Mouse (Mus musculus) neural tube, embryonic 15.5 days (tissue): ENCODE measurements at regions not wholly inside any gene's neighbourhood (a gene's known extent, or its start where the extent isn't known, plus 50 kb on each side); places are given as distances from the start of the nearest gene placed in this dataset.
A peak's percentile ranks its signal among the peaks of the same experiment; 100 is the strongest.

Experiments used
- ATAC-seq: fragments of 200-750 bp; cut with Nextera tagmentation; 2 replicates; pipeline ENCODE4 v1.8.0; 2017; ENCODE audit warnings: mild to moderate bottlenecking, moderate TSS enrichment, moderate library complexity; ENCODE audit not compliant: low FRiP score
- H3K27ac ChIP-seq: fragments of 300-500 bp; sonication (generic); replicated peaks from 2 replicates; pipeline ENCODE4 v1.5.1; 2015; ENCODE audit warnings: mild to moderate bottlenecking, inconsistent platforms
- H3K27me3 ChIP-seq: fragments of 300-500 bp; sonication (generic); replicated peaks from 2 replicates; pipeline ENCODE4 v1.6.1; 2015; ENCODE audit warnings: inconsistent platforms
- H3K36me3 ChIP-seq: fragments of 300-500 bp; sonication (generic); 2 replicates; pipeline ENCODE4 v1.6.1; 2015; ENCODE audit warnings: inconsistent platforms
- H3K4me1 ChIP-seq: fragments of 300-500 bp; sonication (generic); 2 replicates; pipeline ENCODE4 v1.6.1; 2015; ENCODE audit warnings: inconsistent platforms
- H3K4me2 ChIP-seq: fragments of 300-500 bp; sonication (generic); 2 replicates; pipeline ENCODE4 v1.6.1; 2015; ENCODE audit warnings: inconsistent platforms, mild to moderate bottlenecking, moderate library complexity
- H3K4me3 ChIP-seq: fragments of 300-500 bp; sonication (generic); replicated peaks from 2 replicates; pipeline ENCODE4 v1.5.1; 2015; ENCODE audit warnings: mild to moderate bottlenecking, inconsistent platforms
- H3K9ac ChIP-seq: fragments of 300-500 bp; sonication (generic); replicated peaks from 2 replicates; pipeline ENCODE4 v1.6.1; 2015; ENCODE audit warnings: mild to moderate bottlenecking, inconsistent platforms
- H3K9me3 ChIP-seq: fragments of 300-500 bp; sonication (generic); replicated peaks from 2 replicates; pipeline ENCODE4 v1.6.1; 2016; ENCODE audit warnings: inconsistent platforms
- WGBS: fragments of 180-500 bp; shearing (Covaris S2); methylation state at CpG from one replicate; pipeline ENCODE4 v1.1.7; 2015; ENCODE audit warnings: mixed read lengths; 5-methylcytosine and 5-hydroxymethylcytosine counted together

- Histone ChIP-seq H3K9me3 (no peaks in the 10 kb centered on the region), H3K4me2 (no peak overlapping the region), H3K4me1 (no peaks in the 10 kb centered on the region), H3K9ac (no peak overlapping the region), H3K4me3 (no peak overlapping the region), H3K27ac (no peak overlapping the region), H3K36me3 (no peaks in the 10 kb centered on the region), H3K27me3 (no peaks in the 10 kb centered on the region)
- WGBS = 38% methylated on average over 5 of the region's 5 CpGs
- ATAC-seq = no peak
These were observed 243.0 kb downstream of the Dcdc2c start for GRCm38 (mm10) chr12:28309226-28309625.

GRCm38 (mm10) chr12:28302038-28302581 lies 250.1 kb downstream of the Dcdc2c start:
- Histone ChIP-seq H3K4me2 (no peak overlapping the region), H3K4me3 (no peak overlapping the region), H3K4me1 (peaks cover 7% of the 10 kb centered on the region; the same call in 1 of the 2 replicates), H3K9ac (no peak overlapping the region), H3K27me3 (no peaks in the 10 kb centered on the region), H3K27ac (no peak overlapping the region), H3K9me3 (no peaks in the 10 kb centered on the region), H3K36me3 (no peaks in the 10 kb centered on the region)
- 24% methylated on average over 2 of the region's 2 CpGs for WGBS
- peak; percentile 59; the same call in 1 of the 2 replicates for ATAC-seq

- H3K27ac ChIP-seq = no peak overlapping the region
- ATAC-seq = no peak
- no peaks in the 10 kb centered on the region for H3K36me3 ChIP-seq
- no peak overlapping the region for H3K4me2 ChIP-seq
- no peak overlapping the region for H3K9ac ChIP-seq
- H3K9me3 ChIP-seq = no peaks in the 10 kb centered on the region
- no peaks in the 10 kb centered on the region for H3K27me3 ChIP-seq
- H3K4me1 ChIP-seq = no peaks in the 10 kb centered on the region
- no peak overlapping the region for H3K4me3 ChIP-seq
- WGBS = 85% methylated on average over 5 of the region's 5 CpGs
These were observed 263.8 kb downstream of the Dcdc2c start for GRCm38 (mm10) chr12:28288376-28288896.

GRCm38 (mm10) chr12:28255524-28255923 lies 296.7 kb downstream of the Dcdc2c start:
- H3K9ac ChIP-seq = no peak overlapping the region
- no peak for ATAC-seq
- WGBS = 65% methylated on average over 3 of the region's 3 CpGs
- no peaks in the 10 kb centered on the region for H3K4me1 ChIP-seq
- H3K27me3 ChIP-seq = no peaks in the 10 kb centered on the region
- H3K4me3 ChIP-seq = no peak overlapping the region
- H3K36me3 ChIP-seq = no peaks in the 10 kb centered on the region
- H3K9me3 ChIP-seq = no peaks in the 10 kb centered on the region; the same call in 1 of the 2 replicates
- no peak overlapping the region for H3K4me2 ChIP-seq
- no peak overlapping the region for H3K27ac ChIP-seq

GRCm38 (mm10) chr12:28250526-28250925 lies 301.7 kb downstream of the Dcdc2c start:
- Histone ChIP-seq H3K36me3 (no peaks in the 10 kb centered on the region), H3K4me2 (no peak overlapping the region), H3K27ac (no peak overlapping the region), H3K27me3 (no peaks in the 10 kb centered on the region), H3K9ac (no peak overlapping the region), H3K4me1 (no peaks in the 10 kb centered on the region), H3K4me3 (no peak overlapping the region), H3K9me3 (no peaks in the 10 kb centered on the region)
- no peak for ATAC-seq
- 63% methylated on average over 1 of the region's 1 CpGs for WGBS

GRCm38 (mm10) chr12:28248749-28249148 lies 303.4 kb downstream of the Dcdc2c start:
- Histone ChIP-seq H3K4me2 (no peak overlapping the region), H3K4me1 (no peaks in the 10 kb centered on the region), H3K27ac (no peak overlapping the region), H3K27me3 (no peaks in the 10 kb centered on the region), H3K9ac (no peak overlapping the region), H3K4me3 (no peak overlapping the region), H3K36me3 (no peaks in the 10 kb centered on the region), H3K9me3 (no peaks in the 10 kb centered on the region)
- no peak for ATAC-seq
- 56% methylated on average over 3 of the region's 3 CpGs for WGBS

- no peak for ATAC-seq
- 96% methylated on average over 3 of the region's 3 CpGs for WGBS
- no peak overlapping the region for H3K4me3 ChIP-seq
- no peak overlapping the region for H3K9ac ChIP-seq
- H3K27me3 ChIP-seq = no peaks in the 10 kb centered on the region
- no peaks in the 10 kb centered on the region for H3K9me3 ChIP-seq
- H3K4me1 ChIP-seq = no peaks in the 10 kb centered on the region
- H3K4me2 ChIP-seq = no peak overlapping the region
- H3K36me3 ChIP-seq = no peaks in the 10 kb centered on the region
- no peak overlapping the region for H3K27ac ChIP-seq
These were observed 303.9 kb downstream of the Dcdc2c start for GRCm38 (mm10) chr12:28248287-28248686.

GRCm38 (mm10) chr12:28238016-28238415 lies 314.2 kb downstream of the Dcdc2c start:
- Histone ChIP-seq H3K27ac (no peak overlapping the region), H3K4me1 (no peaks in the 10 kb centered on the region), H3K9ac (no peak overlapping the region), H3K9me3 (no peaks in the 10 kb centered on the region), H3K4me2 (no peak overlapping the region), H3K27me3 (no peaks in the 10 kb centered on the region), H3K36me3 (no peaks in the 10 kb centered on the region), H3K4me3 (no peak overlapping the region)
- WGBS = 90% methylated on average over 5 of the region's 5 CpGs
- ATAC-seq = no peak

- Histone ChIP-seq H3K4me3 (no peak overlapping the region), H3K27me3 (no peaks in the 10 kb centered on the region), H3K36me3 (no peaks in the 10 kb centered on the region), H3K4me1 (no peaks in the 10 kb centered on the region), H3K27ac (no peak overlapping the region), H3K9me3 (no peaks in the 10 kb centered on the region), H3K9ac (no peak overlapping the region), H3K4me2 (no peak overlapping the region)
- 69% methylated on average over 4 of the region's 4 CpGs for WGBS
- no peak for ATAC-seq
These were observed 315.2 kb downstream of the Dcdc2c start for GRCm38 (mm10) chr12:28237041-28237440.

- ATAC-seq = no peak
- H3K27me3 ChIP-seq = no peaks in the 10 kb centered on the region
- H3K9ac ChIP-seq = no peak overlapping the region
- 83% methylated on average over 1 of the region's 1 CpGs for WGBS
- H3K4me1 ChIP-seq = no peaks in the 10 kb centered on the region
- H3K36me3 ChIP-seq = no peaks in the 10 kb centered on the region
- H3K9me3 ChIP-seq = no peaks in the 10 kb centered on the region
- H3K4me3 ChIP-seq = no peak overlapping the region
- H3K4me2 ChIP-seq = no peak overlapping the region
- no peak overlapping the region for H3K27ac ChIP-seq
These were observed 349.4 kb downstream of the Dcdc2c start for GRCm38 (mm10) chr12:28202847-28203246.

GRCm38 (mm10) chr12:28186695-28187094 lies 365.5 kb downstream of the Dcdc2c start:
- Histone ChIP-seq H3K4me3 (no peak overlapping the region), H3K27ac (no peak overlapping the region), H3K36me3 (no peaks in the 10 kb centered on the region), H3K4me1 (no peaks in the 10 kb centered on the region), H3K9me3 (no peaks in the 10 kb centered on the region; the same call in 1 of the 2 replicates), H3K9ac (no peak overlapping the region), H3K27me3 (no peaks in the 10 kb centered on the region), H3K4me2 (no peak overlapping the region)
- ATAC-seq = no peak

GRCm38 (mm10) chr12:28181265-28181664 lies 370.9 kb downstream of the Dcdc2c start:
- Histone ChIP-seq H3K9ac (no peak overlapping the region), H3K36me3 (no peaks in the 10 kb centered on the region), H3K27me3 (no peaks in the 10 kb centered on the region), H3K27ac (no peak overlapping the region), H3K4me1 (no peaks in the 10 kb centered on the region), H3K4me3 (no peak overlapping the region), H3K4me2 (no peak overlapping the region), H3K9me3 (no peaks in the 10 kb centered on the region)
- WGBS = 62% methylated on average over 2 of the region's 2 CpGs
- no peak for ATAC-seq
